Mouse (Mus musculus) adrenal gland, postnatal 4 days (tissue): Measurements from ENCODE around the gene A130010J15Rik. TPM values are rescaled to one million over a fixed set of nuclear protein-coding genes. Genes with fewer than 3 reads are reported as not detected.

Source experiments
- DNase-seq, 2 experiments: peaks; one replicate each; pipeline ENCODE4 v3.0.0; 2021 to 2022; ENCODE audit warnings: low spot score in 2 of 2, mixed read lengths in 2 of 2
- total RNA-seq, 2 experiments: library from RNA; stranded (reverse); gene quantifications; 2 replicates each; pipeline ENCODE4 v1.2.3; 2021

The A130010J15Rik gene
- total RNA-seq, 2 experiments from 2014 or later = 4.8 to 5.7 TPM

- DNase-seq = no peak
Observed at GRCm38 (mm10) chr1:193153561-193153960, 14.3 kb upstream of the A130010J15Rik start.

- DNase-seq = no peak
Observed at GRCm38 (mm10) chr1:193156316-193157110, 11.3 kb upstream of the A130010J15Rik start.

GRCm38 (mm10) chr1:193157111-193157492 is 10.7 kb upstream of the A130010J15Rik start:
- DNase-seq = no peak

- no peak for DNase-seq
Observed at GRCm38 (mm10) chr1:193159163-193159562, 8.7 kb upstream of the A130010J15Rik start.

GRCm38 (mm10) chr1:193159613-193160012 is 8.2 kb upstream of the A130010J15Rik start:
- DNase-seq = no peak

GRCm38 (mm10) chr1:193160317-193161032 is 7.4 kb upstream of the A130010J15Rik start:
- DNase-seq = no peak

- DNase-seq = no peak
Observed at GRCm38 (mm10) chr1:193169228-193169627, 1.4 kb downstream of the A130010J15Rik start.

- DNase-seq = no peak
Observed at GRCm38 (mm10) chr1:193169856-193170255, 2.0 kb downstream of the A130010J15Rik start.

GRCm38 (mm10) chr1:193172991-193173809 is 5.4 kb downstream of the A130010J15Rik start:
- peak; percentile 67 to 86 for DNase-seq

GRCm38 (mm10) chr1:193173810-193174129 is 5.9 kb downstream of the A130010J15Rik start:
- no peak for DNase-seq

GRCm38 (mm10) chr1:193174143-193174733 is 6.4 kb downstream of the A130010J15Rik start:
- DNase-seq = no peak

- DNase-seq = no peak
Observed at GRCm38 (mm10) chr1:193181104-193181503, 13.3 kb downstream of the A130010J15Rik start.

- DNase-seq = no peak
Observed at GRCm38 (mm10) chr1:193188257-193188656, 20.4 kb downstream of the A130010J15Rik start.

GRCm38 (mm10) chr1:193189151-193189621 is 21.3 kb downstream of the A130010J15Rik start:
- DNase-seq = no peak

GRCm38 (mm10) chr1:193189771-193190170 is 21.9 kb downstream of the A130010J15Rik start:
- no peak for DNase-seq

GRCm38 (mm10) chr1:193191675-193192283 is 23.9 kb downstream of the A130010J15Rik start:
- DNase-seq = no peak

- DNase-seq = no peak
Observed at GRCm38 (mm10) chr1:193194416-193195140, 26.7 kb downstream of the A130010J15Rik start.

GRCm38 (mm10) chr1:193195169-193195810 is 27.4 kb downstream of the A130010J15Rik start:
- DNase-seq = no peak

- DNase-seq = no peak
Observed at GRCm38 (mm10) chr1:193197494-193198205, 29.8 kb downstream of the A130010J15Rik start.
